Mouse (Mus musculus): ENCODE data around the gene Ly75.

- no peak for TF ChIP-seq CTCF (IDR thresholded peaks at IDR 0.05; ENCODE audit: control insufficient read depth, insufficient read depth, low read length)
- TF ChIP-seq POLR2A (IDR thresholded peaks at IDR 0.05; ENCODE audit: borderline replicate concordance, control insufficient read depth, low read depth, low read length), result no peak
Observed at GRCm38 (mm10) chr2:60405431-60405830, 22.3 kb upstream of the Ly75 start.
